Mouse (Mus musculus): ENCODE results near the gene Tmeff2.

DNA sequence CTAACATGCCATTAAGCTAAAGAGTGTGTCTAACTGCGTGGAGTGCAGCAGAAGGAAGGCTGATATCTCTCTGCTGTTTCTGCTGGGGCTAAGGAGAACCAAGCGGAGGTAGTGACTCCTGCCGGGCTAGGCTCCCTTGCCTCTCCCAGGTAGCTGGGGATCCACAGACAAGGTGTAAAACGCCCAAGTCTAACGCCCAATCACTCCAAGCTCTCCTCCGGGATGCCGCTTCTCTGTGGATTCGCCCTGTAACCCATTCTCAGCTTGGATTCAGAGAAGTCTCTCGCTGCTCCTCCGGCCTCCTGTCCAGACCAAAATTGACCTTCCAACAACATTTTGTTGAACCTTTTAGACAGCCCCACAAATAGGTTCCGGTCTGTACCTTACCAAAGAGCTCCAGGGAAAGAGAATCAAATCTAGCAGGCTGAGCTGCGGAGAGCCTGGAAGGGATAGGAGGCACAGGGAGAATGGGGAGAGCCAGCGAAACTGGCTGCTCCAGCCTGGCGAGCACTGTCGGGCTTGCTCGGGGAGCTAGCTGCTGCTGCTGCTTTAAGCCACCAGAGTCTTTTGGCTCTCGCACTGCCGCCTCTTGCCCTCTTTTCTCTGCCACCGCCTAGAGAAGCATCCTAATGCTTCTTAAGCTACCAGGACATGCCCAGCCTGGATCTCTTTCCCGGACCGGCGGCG lies 26.1 kb downstream of the Tmeff2 start:
- no peak for TF ChIP-seq CTCF (conservative IDR thresholded peaks at IDR 0.05; ENCODE audit: low read length)
- no peak for TF ChIP-seq POU5F1 (IDR thresholded peaks at IDR 0.05; ENCODE audit: borderline replicate concordance, low read length)
- no peak for TF ChIP-seq NANOG (IDR thresholded peaks at IDR 0.05; ENCODE audit: borderline replicate concordance, low read length)
